Mouse (Mus musculus): ENCODE measurements around the gene Vmn2r21.
"Not testable (repeated sequence)": the region's sequence is repeated elsewhere in the genome, so short reads cannot be mapped to it uniquely, and the experiment has no call there.

The Vmn2r21 gene

DNA sequence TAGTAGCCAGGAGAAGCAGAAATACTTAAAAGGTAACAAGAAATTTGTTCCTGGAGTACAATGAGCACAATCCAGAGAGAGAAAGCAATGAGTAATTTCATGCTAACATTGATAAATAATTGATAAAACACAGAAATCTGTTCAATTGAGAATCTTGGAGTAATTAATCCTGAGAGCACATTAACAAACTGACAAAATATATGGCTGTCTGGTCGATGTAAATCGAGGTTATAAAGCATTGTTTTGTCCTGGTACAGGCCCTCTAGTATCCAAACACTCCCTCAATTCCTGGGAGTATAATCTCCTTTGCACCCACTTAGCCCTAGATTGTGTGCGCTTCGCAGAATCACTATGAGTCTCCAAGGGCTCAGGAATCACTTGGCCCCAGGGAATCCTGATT lies at the start of gene Vmn2r21:
Gene Vmn2r21 (minus strand): TSS at position 101 of the 400 bp plus-strand sequence.
- not testable (repeated sequence) for DNase-seq (ENCODE audit: low spot score in 2 of 2)

DNA sequence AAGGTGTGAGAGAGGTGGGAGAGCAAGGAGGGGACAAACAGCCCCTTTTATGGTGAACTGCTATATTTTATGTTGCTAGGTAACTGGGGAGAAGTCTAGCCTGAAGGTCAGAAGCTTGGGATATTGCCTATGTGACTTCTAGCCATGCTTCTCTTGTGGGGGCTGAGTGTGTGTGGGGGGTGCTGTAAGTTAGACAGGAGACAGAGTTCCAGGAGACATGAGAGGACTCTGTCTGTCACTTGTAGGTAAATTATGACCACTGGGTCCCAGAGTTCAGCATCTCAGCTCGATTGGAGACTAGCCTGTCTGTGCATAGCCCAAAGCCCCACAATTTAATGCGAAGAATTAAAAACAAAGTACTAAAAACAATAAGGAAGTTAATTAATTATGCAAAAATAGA lies 41.5 kb upstream of the Vmn2r21 start:
- not testable (repeated sequence) for DNase-seq (ENCODE audit: low spot score in 2 of 2)

- not testable (repeated sequence) for DNase-seq (ENCODE audit: low spot score in 2 of 2)
Measured at GRCm38 (mm10) chr6:123539755-123540154, 6.5 kb upstream of the Vmn2r21 start.

- DNase-seq (ENCODE audit: low spot score in 2 of 2) = not testable (repeated sequence)
Measured at GRCm38 (mm10) chr6:123522263-123523011, 10.8 kb downstream of the Vmn2r21 start.

DNA sequence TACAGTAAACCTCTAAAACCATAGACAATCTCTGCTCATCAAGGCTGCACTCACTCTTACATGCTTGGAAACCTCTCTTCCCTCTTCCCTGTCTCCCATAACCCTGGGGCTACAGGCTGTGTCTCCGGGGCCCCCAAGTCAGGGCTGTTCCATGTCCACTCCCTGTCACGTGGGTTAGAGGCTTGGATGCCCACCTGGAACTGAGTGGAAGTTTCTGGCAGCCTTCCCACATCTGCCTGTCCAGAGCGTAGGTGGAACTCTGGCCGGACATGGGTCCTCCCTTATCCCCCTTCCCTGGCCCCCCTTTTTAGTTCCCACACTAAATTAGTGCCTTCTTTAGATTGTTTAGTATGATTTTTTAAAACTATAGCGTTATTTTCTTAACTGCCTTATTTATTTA lies 60.2 kb downstream of the Vmn2r21 start:
- not testable (repeated sequence) for DNase-seq (ENCODE audit: low spot score in 2 of 2)

- DNase-seq (ENCODE audit: low spot score in 2 of 2) = not testable (repeated sequence)
Measured at GRCm38 (mm10) chr6:123472458-123472987, 60.7 kb downstream of the Vmn2r21 start.

DNA sequence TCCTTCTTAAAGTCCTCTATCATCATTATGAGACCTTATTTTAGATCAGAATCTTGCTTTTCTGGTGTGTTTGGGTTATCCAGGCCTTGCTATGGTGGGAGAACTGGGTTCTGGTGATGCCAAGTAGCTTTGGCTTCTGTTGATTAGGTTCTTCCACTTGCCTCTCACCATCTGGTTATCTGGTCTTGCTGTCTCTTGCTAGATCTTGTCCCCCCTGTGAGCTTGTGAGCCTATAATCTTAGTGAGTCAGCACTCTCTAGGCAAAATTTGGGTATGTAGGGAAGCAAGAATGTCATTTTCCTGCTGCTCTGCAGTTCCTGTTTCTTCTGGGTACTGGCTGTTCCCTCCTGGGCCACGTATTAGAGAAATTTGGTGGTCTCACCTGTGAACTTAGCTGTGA lies 64.6 kb downstream of the Vmn2r21 start:
- DNase-seq (ENCODE audit: low spot score in 2 of 2) = not testable (repeated sequence)

All from cerebellum, postnatal 4 days (tissue).